Mouse (Mus musculus): ENCODE measurements at regions not wholly inside any gene's neighbourhood (a gene's known extent, or its start where the extent isn't known, plus 50 kb on each side); places are given as distances from the start of the nearest gene placed in this dataset.

- TF ChIP-seq BHLHE40 (IDR thresholded peaks at IDR 0.05; ENCODE audit: low read depth, low read length): no peak
- no peak for TF ChIP-seq TCF12 (IDR thresholded peaks at IDR 0.05; ENCODE audit: low read depth, low read length)
- no peak for TF ChIP-seq ELF1 (IDR thresholded peaks at IDR 0.05; ENCODE audit: low read depth, low read length)
- no peak for TF ChIP-seq NRF1 (IDR thresholded peaks at IDR 0.05; ENCODE audit: low read depth, low read length)
- no peak for TF ChIP-seq POLR2A (IDR thresholded peaks at IDR 0.05; ENCODE audit: low read depth, low read length)
- TF ChIP-seq MAZ (IDR thresholded peaks at IDR 0.05; ENCODE audit: low read depth, low read length): no peak
- TF ChIP-seq EP300 (IDR thresholded peaks at IDR 0.05; ENCODE audit: low read length): no peak
- TF ChIP-seq USF1 (IDR thresholded peaks at IDR 0.05; ENCODE audit: low read depth, low read length): no peak
- TF ChIP-seq CTCF (conservative IDR thresholded peaks at IDR 0.05 in 1 of 2, IDR thresholded peaks at IDR 0.05 in 1 of 2; ENCODE audit: low read depth in 2 of 2, low read length in 2 of 2): no peak
- TF ChIP-seq NELFE (IDR thresholded peaks at IDR 0.05; ENCODE audit: low read depth, low read length): no peak
- TF ChIP-seq SMC3 (IDR thresholded peaks at IDR 0.05; ENCODE audit: low read depth, low read length): no peak
- TF ChIP-seq MEF2A (IDR thresholded peaks at IDR 0.05; ENCODE audit: borderline replicate concordance, low read depth, low read length): no peak
- H3K27ac ChIP-seq (ENCODE audit: insufficient read depth, low read depth): no peak overlapping the region
- dilution Hi-C loops (cut with MboI; ENCODE audit: extremely low pct_ligation_motif_present, extremely low pct_unique_long_range_greater_than_20kb, low sequenced_read_pairs): no loop called here
- H3K9me3 ChIP-seq (replicated peaks; ENCODE audit: low read length): no peaks in the 10 kb centered on the region
- in situ Hi-C loops (cut with MboI; ENCODE audit: low pct_ligation_motif_present, low pct_unique_long_range_greater_than_20kb, low sequenced_read_pairs): no loop called here
- H3K36me3 ChIP-seq (replicated peaks in 1 of 2; ENCODE audit: control insufficient read depth in 1 of 2, insufficient read depth in 1 of 2, low read length in 1 of 2): no peaks in the 10 kb centered on the region
- no peak overlapping the region for H3K4me3 ChIP-seq (replicated peaks in 1 of 3; ENCODE audit: low read depth in 2 of 3, low read length in 2 of 3, poor library complexity in 1 of 3)
- H3K4me2 ChIP-seq (ENCODE audit: insufficient read depth, low read depth, poor library complexity, severe bottlenecking): no peak overlapping the region
- H3K4me1 ChIP-seq (ENCODE audit: control insufficient read depth in 1 of 2, insufficient read depth in 2 of 2): peaks cover 6 to 29% of the 10 kb centered on the region in 2 experiments
- DNase-seq (ENCODE audit: extremely low read depth): no peak
- no peaks in the 10 kb centered on the region for H3K27me3 ChIP-seq (replicated peaks)
- H3K79me2 ChIP-seq (replicated peaks; ENCODE audit: control insufficient read depth, extremely low read depth, insufficient read depth, poor library complexity, severe bottlenecking): no peaks in the 10 kb centered on the region
- H3K9ac ChIP-seq (ENCODE audit: insufficient read depth, low read depth): no peak overlapping the region
These were observed 257.0 kb downstream of the Qk start for GRCm38 (mm10) chr17:10062546-10063100.

- H3K27ac ChIP-seq (ENCODE audit: insufficient read depth, low read depth): no peak overlapping the region
- dilution Hi-C loops (cut with MboI; ENCODE audit: extremely low pct_ligation_motif_present, extremely low pct_unique_long_range_greater_than_20kb, low sequenced_read_pairs): no loop called here
- H3K79me2 ChIP-seq (replicated peaks; ENCODE audit: control insufficient read depth, extremely low read depth, insufficient read depth, poor library complexity, severe bottlenecking): no peaks in the 10 kb centered on the region
- DNase-seq (ENCODE audit: extremely low read depth): no peak
- no peaks in the 10 kb centered on the region for H3K27me3 ChIP-seq (replicated peaks)
- no peaks in the 10 kb centered on the region for H3K9me3 ChIP-seq (replicated peaks; ENCODE audit: low read length)
- peaks cover 6 to 21% of the 10 kb centered on the region in 2 experiments for H3K4me1 ChIP-seq (ENCODE audit: control insufficient read depth in 1 of 2, insufficient read depth in 2 of 2)
- in situ Hi-C loops (cut with MboI; ENCODE audit: low pct_ligation_motif_present, low pct_unique_long_range_greater_than_20kb, low sequenced_read_pairs): no loop called here
- H3K4me3 ChIP-seq (replicated peaks in 1 of 3; ENCODE audit: low read depth in 2 of 3, low read length in 2 of 3, poor library complexity in 1 of 3): no peak overlapping the region
- TF ChIP-seq CHD1 (IDR thresholded peaks at IDR 0.05; ENCODE audit: low read depth, low read length) (no peak), POLR2A (IDR thresholded peaks at IDR 0.05; ENCODE audit: low read depth, low read length) (no peak), ETS1 (conservative IDR thresholded peaks at IDR 0.05; ENCODE audit: low read depth, low read length) (no peak), ZKSCAN1 (IDR thresholded peaks at IDR 0.05; ENCODE audit: borderline replicate concordance, low read depth, low read length) (no peak), TBP (conservative IDR thresholded peaks at IDR 0.05; ENCODE audit: low read depth, low read length) (no peak), MEF2A (IDR thresholded peaks at IDR 0.05; ENCODE audit: borderline replicate concordance, low read depth, low read length) (no peak), JUND (conservative IDR thresholded peaks at IDR 0.05; ENCODE audit: low read depth, low read length) (no peak), MYC (IDR thresholded peaks at IDR 0.05; ENCODE audit: low read depth, low read length) (no peak), ZC3H11A (IDR thresholded peaks at IDR 0.05; ENCODE audit: low read depth, low read length) (no peak), MAFK (IDR thresholded peaks at IDR 0.05; ENCODE audit: insufficient replicate concordance, low read length) (no peak), E2F4 (IDR thresholded peaks at IDR 0.05; ENCODE audit: insufficient replicate concordance, low read depth, low read length) (no peak), USF2 (conservative IDR thresholded peaks at IDR 0.05; ENCODE audit: low read depth, low read length) (no peak)
- no peak overlapping the region for H3K9ac ChIP-seq (ENCODE audit: insufficient read depth, low read depth)
- no peak overlapping the region for H3K4me2 ChIP-seq (ENCODE audit: insufficient read depth, low read depth, poor library complexity, severe bottlenecking)
- no peaks in the 10 kb centered on the region for H3K36me3 ChIP-seq (replicated peaks in 1 of 2; ENCODE audit: control insufficient read depth in 1 of 2, insufficient read depth in 1 of 2, low read length in 1 of 2)
These were observed 261.9 kb downstream of the Qk start for GRCm38 (mm10) chr17:10057736-10058135.
